Mouse (Mus musculus): ENCODE data around the gene Npc1l1.

- TF ChIP-seq CTCF (IDR thresholded peaks at IDR 0.05; ENCODE audit: insufficient read depth, low read depth, low read length) (no peak), POLR2A (IDR thresholded peaks at IDR 0.05; ENCODE audit: insufficient read depth, low read depth, low read length) (no peak)
Observed at GRCm38 (mm10) chr11:6252248-6252647, 22.3 kb upstream of the Npc1l1 start.

Measured in olfactory bulb, adult 2 months (tissue).